Mouse (Mus musculus) kidney, embryonic 16.5 days (tissue): Measurements from ENCODE around the gene Satb1. TPM values are rescaled to one million over a fixed set of nuclear protein-coding genes. Genes with fewer than 3 reads are reported as not detected.
A peak's percentile ranks its signal among the peaks of the same experiment; 100 is the strongest.

Experiments used
- ATAC-seq: fragments of 200-750 bp; cut with Nextera tagmentation; 2 replicates; pipeline ENCODE4 v1.8.0; 2017; ENCODE audit warnings: moderate TSS enrichment; ENCODE audit not compliant: low FRiP score, low TSS enrichment
- H3K27ac ChIP-seq: fragments of 300-500 bp; sonication (generic); 2 replicates; pipeline ENCODE4 v1.5.1; 2014; ENCODE audit warnings: low read length
- H3K27me3 ChIP-seq: fragments of 300-500 bp; sonication (generic); 2 replicates; pipeline ENCODE4 v1.6.1; 2014; ENCODE audit warnings: low read length, control low read depth, mixed read lengths; ENCODE audit not compliant: insufficient read depth
- H3K36me3 ChIP-seq: fragments of 300-500 bp; sonication (generic); 2 replicates; pipeline ENCODE4 v1.6.1; 2014; ENCODE audit warnings: low read length, control low read depth, mixed read lengths; ENCODE audit not compliant: insufficient read depth
- H3K4me1 ChIP-seq: fragments of 300-500 bp; sonication (generic); 2 replicates; pipeline ENCODE4 v1.6.1; 2014; ENCODE audit warnings: low read length, control low read depth, mixed read lengths; ENCODE audit not compliant: insufficient read depth
- H3K4me2 ChIP-seq: fragments of 300-500 bp; sonication (generic); replicated peaks from 2 replicates; pipeline ENCODE4 v1.6.1; 2014; ENCODE audit warnings: low read depth, low read length
- H3K4me3 ChIP-seq: fragments of 300-500 bp; sonication (generic); 2 replicates; pipeline ENCODE4 v1.5.1; 2014; ENCODE audit warnings: mild to moderate bottlenecking, low read length
- H3K9ac ChIP-seq: fragments of 300-500 bp; sonication (generic); replicated peaks from 2 replicates; pipeline ENCODE4 v1.6.1; 2014; ENCODE audit warnings: low read length
- H3K9me3 ChIP-seq: fragments of 300-500 bp; sonication (generic); 2 replicates; pipeline ENCODE4 v1.6.1; 2016; ENCODE audit warnings: low read length, control low read depth
- WGBS: fragments of 180-500 bp; shearing (Covaris S2); extraction: QIAGEN DNeasy Blood & Tissue Kit; methylation state at CpG from one replicate; pipeline ENCODE4 v1.1.7; 2014; 5-methylcytosine and 5-hydroxymethylcytosine counted together
- polyA plus RNA-seq: library from polyadenylated mRNA; unstranded; fragments of >200 nt; fragmentation: Nextera tagmentation; extraction: Ambion mirVana; gene quantifications from 2 replicates; pipeline ENCODE4 v1.2.1, GENCODE M21; 2015

The Satb1 gene
- polyA plus RNA-seq, 1 experiment from 2014 or later = 7.5 TPM

DNA sequence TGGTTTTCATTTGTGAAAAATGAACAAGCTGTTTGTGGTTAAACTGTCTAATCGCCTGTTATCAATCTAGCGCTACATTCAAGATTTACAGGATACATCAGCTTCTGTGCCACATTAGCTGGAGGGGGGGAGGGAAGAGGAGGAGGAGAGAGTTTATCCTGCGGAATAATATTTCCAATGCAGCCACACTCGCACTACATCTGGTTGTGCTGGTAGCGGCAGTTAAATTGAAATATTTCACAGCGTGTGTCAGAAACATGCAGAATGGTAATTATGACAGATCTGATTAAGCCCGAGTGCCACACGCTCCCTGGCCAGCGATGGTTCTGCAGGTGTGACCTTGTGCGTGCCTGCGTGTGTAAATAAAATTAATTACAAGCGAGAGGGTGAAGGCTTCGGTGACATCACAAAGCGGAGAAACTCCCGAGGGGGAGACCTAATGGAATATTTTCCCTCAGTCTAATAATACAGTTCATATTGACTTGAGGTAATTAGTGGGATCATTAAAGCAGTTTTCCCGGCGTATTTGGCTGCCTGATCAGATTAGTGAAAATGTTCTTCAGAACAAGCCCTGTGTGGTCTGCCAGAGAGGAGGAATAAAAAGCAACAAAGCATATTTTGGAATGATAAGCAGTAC lies 72.7 kb downstream of the Satb1 start:
- Histone ChIP-seq H3K4me1 (no peaks in the 10 kb centered on the region), H3K9ac (no peak overlapping the region), H3K9me3 (no peaks in the 10 kb centered on the region), H3K4me2 (peak overlapping the region; percentile 21), H3K27ac (no peak overlapping the region), H3K27me3 (no peaks in the 10 kb centered on the region), H3K4me3 (no peak overlapping the region), H3K36me3 (no peaks in the 10 kb centered on the region)
- ATAC-seq = no peak
- 57% methylated on average over 17 of the region's 17 CpGs for WGBS

DNA sequence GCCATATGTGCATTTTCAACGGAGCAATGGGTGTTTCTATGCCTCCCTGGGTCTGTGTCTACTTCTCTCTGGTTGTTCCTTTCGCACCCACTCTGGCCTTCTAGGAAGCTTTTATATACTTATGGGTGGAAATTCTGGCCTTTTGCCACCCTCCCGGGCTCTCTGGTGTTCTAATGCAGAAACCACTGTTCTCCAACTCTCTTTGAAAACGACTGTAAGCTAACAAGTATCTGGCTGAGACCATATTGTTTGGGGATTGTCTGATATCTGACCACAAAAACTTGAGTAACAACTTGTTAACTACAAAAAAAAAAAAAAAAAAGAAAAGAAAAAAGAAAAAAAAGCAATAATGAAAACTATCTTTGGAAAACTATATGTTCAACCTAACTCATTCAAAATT lies 73.6 kb downstream of the Satb1 start:
- Histone ChIP-seq H3K9ac (no peak overlapping the region), H3K36me3 (no peaks in the 10 kb centered on the region), H3K27me3 (no peaks in the 10 kb centered on the region), H3K4me2 (no peak overlapping the region), H3K27ac (no peak overlapping the region), H3K9me3 (no peaks in the 10 kb centered on the region), H3K4me3 (no peak overlapping the region), H3K4me1 (no peaks in the 10 kb centered on the region)
- ATAC-seq = no peak
- WGBS = 79% methylated on average over 4 of the region's 4 CpGs

DNA sequence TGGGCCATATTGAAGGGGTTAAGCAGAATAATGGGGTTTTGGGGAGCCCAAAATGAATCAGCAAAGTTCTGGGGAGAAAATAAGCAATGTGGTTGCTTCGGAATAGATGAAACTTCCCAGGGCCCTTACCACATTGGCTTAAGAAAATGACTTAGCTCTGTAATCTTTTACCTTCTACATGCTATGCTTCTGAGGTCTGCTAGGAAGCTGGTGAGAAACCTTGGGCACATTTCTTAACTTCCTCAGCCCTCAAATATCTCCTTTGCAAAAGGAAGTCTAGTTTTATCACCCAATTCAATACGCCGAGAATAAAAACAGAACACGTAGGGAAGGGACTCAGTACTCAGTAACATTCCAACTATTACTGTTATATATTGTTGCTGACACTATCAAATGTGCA lies 80.9 kb downstream of the Satb1 start:
- no peaks in the 10 kb centered on the region for H3K9me3 ChIP-seq
- H3K9ac ChIP-seq = no peak overlapping the region
- 94% methylated on average over 4 of the region's 4 CpGs for WGBS
- H3K27ac ChIP-seq = no peak overlapping the region
- no peak overlapping the region for H3K4me2 ChIP-seq
- H3K4me3 ChIP-seq = no peak overlapping the region
- no peaks in the 10 kb centered on the region for H3K36me3 ChIP-seq
- no peaks in the 10 kb centered on the region for H3K4me1 ChIP-seq
- no peak for ATAC-seq
- H3K27me3 ChIP-seq = no peaks in the 10 kb centered on the region

DNA sequence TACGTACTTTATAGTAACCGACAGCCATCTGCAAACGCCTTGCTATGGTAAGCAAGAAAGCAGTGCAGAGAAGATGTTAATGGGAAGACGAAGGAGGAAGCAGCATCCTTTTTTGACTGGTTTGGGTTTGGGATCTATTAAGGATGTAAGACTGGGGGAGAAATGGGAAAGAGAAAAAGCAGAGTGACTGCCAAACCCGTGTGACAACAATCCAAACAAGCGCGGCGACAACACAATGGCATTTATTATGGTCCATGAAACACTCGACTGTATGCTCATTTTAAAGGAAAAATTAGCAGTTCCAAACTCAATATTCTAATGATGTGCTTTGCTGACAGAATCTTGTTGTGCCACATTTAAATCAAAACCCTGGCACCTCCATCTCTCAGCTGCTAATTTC lies 85.9 kb downstream of the Satb1 start:
- H3K27ac ChIP-seq = no peak overlapping the region
- H3K27me3 ChIP-seq = no peaks in the 10 kb centered on the region
- H3K9me3 ChIP-seq = no peaks in the 10 kb centered on the region
- H3K9ac ChIP-seq = no peak overlapping the region
- 86% methylated on average over 9 of the region's 9 CpGs for WGBS
- no peak overlapping the region for H3K4me2 ChIP-seq
- H3K4me1 ChIP-seq = no peaks in the 10 kb centered on the region
- ATAC-seq = no peak
- H3K4me3 ChIP-seq = no peak overlapping the region
- no peaks in the 10 kb centered on the region for H3K36me3 ChIP-seq

DNA sequence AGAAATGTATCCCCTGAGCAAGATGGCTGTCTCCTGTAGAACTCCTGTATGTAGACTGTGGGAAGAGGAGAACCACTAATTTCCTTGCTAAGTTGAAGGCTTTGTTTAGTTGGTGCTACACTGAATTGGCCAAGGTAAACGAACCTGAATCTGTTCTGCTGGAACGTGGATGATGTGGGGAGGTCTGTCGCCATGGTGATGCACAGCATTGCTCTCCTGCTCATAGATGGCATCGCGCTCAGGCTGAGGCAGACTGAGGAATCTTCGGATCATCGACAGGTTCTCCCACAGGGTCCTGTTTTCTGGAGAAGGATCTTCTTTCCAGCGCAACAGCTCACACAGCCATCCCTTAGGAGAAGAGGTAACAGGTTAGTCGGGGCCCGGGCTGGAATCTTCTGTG lies 90.6 kb downstream of the Satb1 start:
- no peaks in the 10 kb centered on the region for H3K9me3 ChIP-seq
- no peak overlapping the region for H3K27ac ChIP-seq
- no peaks in the 10 kb centered on the region for H3K27me3 ChIP-seq
- no peaks in the 10 kb centered on the region for H3K4me1 ChIP-seq
- H3K36me3 ChIP-seq = peaks cover 6% of the 10 kb centered on the region; the same call in 1 of the 2 replicates
- no peak overlapping the region for H3K9ac ChIP-seq
- WGBS = 82% methylated on average over 10 of the region's 10 CpGs
- no peak overlapping the region for H3K4me2 ChIP-seq
- no peak overlapping the region for H3K4me3 ChIP-seq
- no peak for ATAC-seq

DNA sequence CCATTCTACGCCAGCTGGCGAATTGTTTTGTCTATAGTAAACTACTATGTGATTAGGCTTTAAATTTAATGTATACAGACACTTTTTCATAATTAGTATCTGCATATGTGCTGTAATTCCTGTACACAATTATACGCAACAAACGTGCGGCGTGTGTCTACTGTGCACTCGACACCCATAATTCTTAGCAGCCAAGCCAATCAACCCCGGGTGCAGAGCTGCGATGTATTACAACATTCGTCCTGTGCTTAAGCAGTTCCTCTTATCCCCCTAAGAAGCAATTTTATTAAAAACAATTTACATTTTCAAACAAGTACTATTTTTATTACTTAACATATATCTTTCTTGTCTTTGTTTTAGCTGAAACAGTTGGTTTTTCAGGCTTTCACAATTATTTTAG lies 92.0 kb downstream of the Satb1 start:
- Histone ChIP-seq H3K9me3 (no peaks in the 10 kb centered on the region), H3K27me3 (no peaks in the 10 kb centered on the region), H3K27ac (no peak overlapping the region), H3K9ac (no peak overlapping the region), H3K4me2 (no peak overlapping the region), H3K4me1 (no peaks in the 10 kb centered on the region), H3K4me3 (no peak overlapping the region), H3K36me3 (peaks cover 6% of the 10 kb centered on the region; the same call in 1 of the 2 replicates)
- WGBS = 92% methylated on average over 10 of the region's 10 CpGs
- ATAC-seq = no peak

DNA sequence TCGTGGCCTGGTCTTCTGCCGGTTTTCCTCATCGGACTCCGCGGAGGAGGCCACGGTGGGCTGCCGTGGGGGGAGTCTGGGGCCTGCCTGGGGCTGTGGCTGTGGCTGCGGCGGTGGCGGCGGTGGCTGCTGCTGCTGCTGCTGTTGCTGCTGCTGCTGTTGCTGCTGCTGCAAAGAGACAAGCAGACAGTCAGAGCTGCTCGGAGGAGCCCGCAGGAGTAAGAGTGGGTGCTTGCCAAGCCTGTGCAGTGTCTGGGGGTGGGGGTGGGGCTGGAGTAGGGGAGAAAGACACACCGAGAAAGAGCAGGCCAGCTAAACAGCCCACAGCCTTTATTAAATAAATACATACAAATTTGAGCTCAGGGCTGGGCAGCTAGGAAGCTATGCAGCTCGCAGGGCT lies 92.8 kb downstream of the Satb1 start:
- Histone ChIP-seq H3K4me1 (no peaks in the 10 kb centered on the region), H3K36me3 (peaks cover 6% of the 10 kb centered on the region; the same call in 1 of the 2 replicates), H3K4me2 (no peak overlapping the region), H3K9ac (no peak overlapping the region), H3K27me3 (no peaks in the 10 kb centered on the region), H3K9me3 (no peaks in the 10 kb centered on the region), H3K27ac (no peak overlapping the region), H3K4me3 (no peak overlapping the region)
- WGBS = 85% methylated on average over 15 of the region's 15 CpGs
- no peak for ATAC-seq

DNA sequence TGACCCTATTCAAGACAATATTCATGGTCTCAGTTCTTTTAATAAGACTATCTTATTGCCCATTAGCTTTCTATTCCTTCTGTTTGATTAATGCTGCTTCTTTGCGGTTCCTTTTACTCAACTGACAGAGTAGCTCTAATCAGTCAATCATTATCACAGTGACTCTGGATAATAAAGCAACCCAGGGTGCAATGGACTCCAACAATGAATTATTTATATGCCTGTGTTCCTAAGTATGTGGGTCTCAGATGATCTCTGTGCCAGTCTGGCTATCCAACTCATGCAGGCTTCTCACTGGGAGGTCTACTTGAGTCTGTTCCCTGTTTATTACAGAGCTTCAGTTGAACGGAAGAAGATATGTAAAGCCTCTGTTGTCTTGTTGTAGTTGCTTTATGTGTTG lies 108.6 kb downstream of the Satb1 start:
- Histone ChIP-seq H3K27me3 (no peaks in the 10 kb centered on the region), H3K9ac (no peak overlapping the region), H3K27ac (no peak overlapping the region), H3K4me1 (no peaks in the 10 kb centered on the region), H3K4me2 (no peak overlapping the region), H3K36me3 (no peaks in the 10 kb centered on the region), H3K9me3 (no peaks in the 10 kb centered on the region), H3K4me3 (no peak overlapping the region)
- 82% methylated on average over 2 of the region's 2 CpGs for WGBS
- no peak for ATAC-seq

DNA sequence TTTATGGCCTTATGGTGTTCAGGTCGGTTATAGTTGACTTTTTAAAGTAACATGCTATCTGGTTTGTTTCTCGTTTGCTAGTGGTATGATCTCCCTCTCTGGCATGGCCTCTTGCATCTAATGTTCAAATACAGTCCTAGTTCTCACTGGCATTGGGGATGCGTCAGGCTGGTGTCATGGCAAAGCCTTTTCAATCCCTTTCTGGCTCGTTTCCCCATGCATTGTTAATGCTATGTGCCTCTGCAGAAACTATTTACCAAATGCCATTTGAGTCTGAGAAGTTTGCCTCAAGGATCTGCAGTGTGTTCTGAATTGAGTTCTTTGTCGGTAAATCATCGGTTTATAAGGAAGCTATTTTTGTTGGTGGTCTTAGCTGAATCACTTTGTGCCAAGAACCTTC lies 137.4 kb downstream of the Satb1 start:
- no peak overlapping the region for H3K27ac ChIP-seq
- H3K4me1 ChIP-seq = no peaks in the 10 kb centered on the region
- no peaks in the 10 kb centered on the region for H3K27me3 ChIP-seq
- H3K9ac ChIP-seq = no peak overlapping the region
- no peak overlapping the region for H3K4me2 ChIP-seq
- no peak overlapping the region for H3K4me3 ChIP-seq
- H3K9me3 ChIP-seq = no peaks in the 10 kb centered on the region
- no peaks in the 10 kb centered on the region for H3K36me3 ChIP-seq
- no peak for ATAC-seq
- 81% methylated on average over 6 of the region's 6 CpGs for WGBS

DNA sequence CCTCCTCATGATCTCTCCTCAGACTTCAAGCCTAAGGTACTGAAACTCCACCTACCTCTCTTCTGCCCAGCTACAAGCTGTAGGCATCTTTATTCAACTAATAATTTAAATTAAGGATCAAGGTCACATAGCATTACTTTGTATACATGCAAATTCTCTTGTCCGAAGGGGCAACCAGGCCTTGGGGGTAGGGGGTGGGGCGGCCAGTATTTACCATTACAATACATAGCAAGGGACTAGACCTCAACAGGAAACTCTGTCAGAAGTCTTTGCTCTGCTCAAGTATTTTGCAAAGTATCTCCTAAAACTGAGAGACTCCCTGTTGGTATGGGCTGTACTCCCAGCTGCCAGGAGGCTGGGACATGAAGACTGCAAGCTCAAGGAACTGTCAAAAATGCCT lies 137.8 kb downstream of the Satb1 start:
- WGBS = 82% methylated on average over 2 of the region's 2 CpGs
- ATAC-seq = no peak

More for the DNA sequence above, 137.8 kb downstream of the Satb1 start:
- Histone ChIP-seq H3K4me3 (no peak overlapping the region), H3K4me2 (no peak overlapping the region), H3K9ac (no peak overlapping the region), H3K27ac (no peak overlapping the region), H3K36me3 (no peaks in the 10 kb centered on the region), H3K4me1 (no peaks in the 10 kb centered on the region), H3K27me3 (no peaks in the 10 kb centered on the region), H3K9me3 (no peaks in the 10 kb centered on the region)
